Mouse (Mus musculus) liver, adult 2 months (tissue): ENCODE data around the gene Slc44a4. TPM values are rescaled to one million over a fixed set of nuclear protein-coding genes. Genes with fewer than 3 reads are reported as not detected.

Source experiments
- DNase-seq: peaks from one replicate; pipeline ENCODE4 v3.0.0-alpha.2; 2011; ENCODE audit warnings: low read depth, low spot score; ENCODE audit errors: extremely low read depth
- H3K27ac ChIP-seq: fragments of 200-500 bp; replicated peaks from 2 replicates; pipeline ENCODE4 v1.5.1; 2012; ENCODE audit warnings: low read depth, mild to moderate bottlenecking, control low read depth, inconsistent platforms, low read length; ENCODE audit not compliant: insufficient read depth
- H3K27me3 ChIP-seq: fragments of 200-500 bp; 2 replicates; pipeline ENCODE4 v1.6.1; 2012; ENCODE audit warnings: mild to moderate bottlenecking, moderate library complexity, low read length, inconsistent platforms; ENCODE audit not compliant: control insufficient read depth, insufficient read depth
- H3K36me3 ChIP-seq: fragments of 200-500 bp; 2 replicates; pipeline ENCODE4 v1.6.1; 2012; ENCODE audit warnings: low read length, inconsistent platforms; ENCODE audit not compliant: control insufficient read depth, insufficient read depth
- H3K4me1 ChIP-seq: fragments of 200-500 bp; 2 replicates; pipeline ENCODE4 v1.6.1; 2011; ENCODE audit warnings: low read length; ENCODE audit not compliant: control insufficient read depth, insufficient read depth
- H3K4me3 ChIP-seq: fragments of 200-500 bp; 2 replicates; pipeline ENCODE4 v1.5.1; 2011; ENCODE audit warnings: low read depth, mild to moderate bottlenecking, control low read depth, low read length, moderate library complexity; ENCODE audit not compliant: insufficient read depth
- H3K79me2 ChIP-seq: fragments of 200-500 bp; 2 replicates; pipeline ENCODE4 v1.6.1; 2012; ENCODE audit warnings: inconsistent platforms, mild to moderate bottlenecking, low read length, moderate library complexity; ENCODE audit not compliant: control insufficient read depth, insufficient read depth
- H3K9ac ChIP-seq: fragments of 200-500 bp; 2 replicates; pipeline ENCODE4 v1.6.1; 2012; ENCODE audit warnings: low read depth, mild to moderate bottlenecking, control low read depth, inconsistent platforms, low read length
- CTCF ChIP-seq: fragments of 200-500 bp; IDR thresholded peaks from 2 replicates; pipeline ENCODE4 v1.5.1; 2011; ENCODE audit warnings: low read depth, low read length, control low read depth
- POLR2A ChIP-seq: fragments of 200-500 bp; IDR thresholded peaks from 2 replicates; pipeline ENCODE4 v1.6.1; 2011; ENCODE audit warnings: low read length, control low read depth; ENCODE audit not compliant: insufficient read depth; ENCODE audit errors: extremely low read depth
- WGBS: fragments of 180-500 bp; shearing (Covaris S2); methylation state at CpG from one replicate; pipeline ENCODE4 v1.1.7; 2018; 5-methylcytosine and 5-hydroxymethylcytosine counted together
- polyA plus RNA-seq: library from polyadenylated mRNA; depleted of rRNA; stranded (reverse); fragments of >200 nt; gene quantifications from 2 replicates; pipeline ENCODE4 v1.2.3, GENCODE M21; 2012; rRNA removed
- total RNA-seq: library from RNA; depleted of rRNA; stranded (reverse); fragments of >200 nt; gene quantifications from 2 replicates; pipeline ENCODE4 v1.2.3, GENCODE M21; 2014; rRNA removed

Gene Slc44a4
- total and polyA plus RNA-seq, 2 experiments, result 0.18 to 0.35 TPM

DNA sequence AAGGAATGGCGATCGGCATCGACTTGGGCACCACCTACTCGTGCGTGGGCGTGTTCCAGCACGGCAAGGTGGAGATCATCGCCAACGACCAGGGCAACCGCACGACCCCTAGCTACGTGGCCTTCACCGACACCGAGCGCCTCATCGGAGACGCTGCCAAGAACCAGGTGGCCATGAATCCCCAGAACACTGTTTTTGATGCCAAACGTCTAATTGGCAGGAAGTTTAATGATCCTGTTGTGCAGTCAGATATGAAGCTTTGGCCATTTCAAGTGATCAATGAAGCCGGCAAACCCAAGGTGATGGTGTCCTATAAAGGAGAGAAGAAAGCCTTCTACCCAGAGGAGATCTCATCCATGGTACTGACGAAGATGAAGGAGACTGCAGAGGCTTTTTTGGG, 62.7 kb downstream of the Slc44a4 start:
- Histone ChIP-seq H3K79me2 (no peaks in the 10 kb centered on the region), H3K4me3 (no peak overlapping the region), H3K27ac (no peak overlapping the region), H3K36me3 (no peaks in the 10 kb centered on the region), H3K27me3 (no peaks in the 10 kb centered on the region), H3K4me1 (peaks cover 21% of the 10 kb centered on the region), H3K9ac (no peak overlapping the region)
- WGBS, result 84% methylated on average over 20 of the region's 20 CpGs
- TF ChIP-seq CTCF, result no peak
- no peak for TF ChIP-seq POLR2A
- peak; percentile 53 for DNase-seq

DNA sequence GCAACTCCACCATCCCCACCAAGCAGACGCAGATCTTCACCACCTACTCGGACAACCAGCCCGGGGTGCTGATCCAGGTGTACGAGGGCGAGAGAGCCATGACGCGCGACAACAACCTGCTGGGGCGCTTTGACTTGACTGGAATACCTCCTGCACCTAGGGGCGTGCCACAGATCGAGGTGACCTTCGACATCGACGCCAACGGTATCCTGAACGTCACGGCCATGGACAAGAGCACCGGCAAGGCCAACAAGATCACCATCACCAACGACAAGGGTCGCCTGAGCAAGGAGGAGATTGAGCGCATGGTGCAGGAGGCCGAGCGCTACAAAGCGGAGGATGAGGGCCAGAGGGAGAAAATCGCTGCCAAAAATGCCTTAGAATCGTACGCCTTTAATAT, 64.0 kb downstream of the Slc44a4 start:
- no peak for TF ChIP-seq CTCF
- TF ChIP-seq POLR2A, result no peak
- Histone ChIP-seq H3K27ac (no peak overlapping the region), H3K4me1 (peaks cover 26% of the 10 kb centered on the region), H3K9ac (no peak overlapping the region), H3K4me3 (no peak overlapping the region), H3K36me3 (no peaks in the 10 kb centered on the region), H3K27me3 (no peaks in the 10 kb centered on the region), H3K79me2 (no peaks in the 10 kb centered on the region)
- 92% methylated on average over 27 of the region's 27 CpGs for WGBS
- DNase-seq, result no peak

DNA sequence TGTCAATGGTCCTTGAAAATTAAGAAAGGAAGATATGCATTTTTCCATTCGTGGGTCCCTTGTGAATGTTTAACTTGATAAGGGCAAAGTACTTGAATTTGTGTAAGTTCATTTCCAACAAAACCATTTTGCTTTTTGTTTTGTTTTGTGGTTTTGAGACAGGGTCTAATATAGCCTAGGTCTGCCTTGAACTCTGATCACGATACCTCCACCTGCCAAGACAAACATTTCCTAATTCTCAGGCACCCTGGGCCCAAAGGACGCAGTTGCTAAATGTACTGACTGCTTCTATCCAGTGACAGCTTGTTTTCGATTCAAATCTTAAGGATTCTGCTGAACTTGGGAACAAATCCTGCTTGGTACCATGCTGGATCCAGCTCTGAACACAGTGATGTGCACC, 65.4 kb downstream of the Slc44a4 start:
- Histone ChIP-seq H3K9ac (peak overlapping the region; percentile 74), H3K79me2 (no peaks in the 10 kb centered on the region), H3K27me3 (no peaks in the 10 kb centered on the region), H3K36me3 (no peaks in the 10 kb centered on the region), H3K27ac (peak overlapping the region; percentile 98), H3K4me3 (peak overlapping the region; percentile 17; the same call in 1 of the 2 replicates), H3K4me1 (peaks cover 26% of the 10 kb centered on the region)
- TF ChIP-seq POLR2A (no peak), CTCF (no peak)
- WGBS, result 34% methylated on average over 4 of the region's 4 CpGs
- DNase-seq, result peak; percentile 98

Other genes with a start within 250 kb of the Slc44a4 start
Only the 30 nearest of the 37 such genes appear.
- 421 and 487 TPM in 2 replicates for gene C4b, start 170.6 kb upstream of the Slc44a4 start, total RNA-seq
- gene C4b, start 170.6 kb upstream of the Slc44a4 start, polyA plus RNA-seq, result 561 and 742 TPM in 2 replicates
- gene Cyp21a1, start 109.9 kb upstream of the Slc44a4 start, total RNA-seq, result 0.18 and 12.8 TPM in 2 replicates
- gene Cyp21a1, start 109.9 kb upstream of the Slc44a4 start, polyA plus RNA-seq, result 0.10 TPM in 1 of 2 replicates, not detected in the other
- gene Stk19, start 77.5 kb upstream of the Slc44a4 start, total RNA-seq, result 7.6 and 7.9 TPM in 2 replicates
- gene Stk19, start 77.5 kb upstream of the Slc44a4 start, polyA plus RNA-seq, result 16.6 and 19.8 TPM in 2 replicates
- gene Dxo, start 77.4 kb upstream of the Slc44a4 start, total RNA-seq, result 9.7 and 12.8 TPM in 2 replicates
- gene Dxo, start 77.4 kb upstream of the Slc44a4 start, polyA plus RNA-seq, result 26.3 and 36.6 TPM in 2 replicates
- gene Skiv2l, start 64.3 kb upstream of the Slc44a4 start, total RNA-seq, result 32.0 and 39.4 TPM in 2 replicates
- 51.1 and 61.7 TPM in 2 replicates for gene Skiv2l, start 64.3 kb upstream of the Slc44a4 start, polyA plus RNA-seq
- gene Nelfe, start 64.1 kb upstream of the Slc44a4 start, total RNA-seq, result 21.9 and 22.0 TPM in 2 replicates
- gene Nelfe, start 64.1 kb upstream of the Slc44a4 start, polyA plus RNA-seq, result 14.9 and 17.1 TPM in 2 replicates
- gene Cfb, start 51.9 kb upstream of the Slc44a4 start, total RNA-seq, result 1,474 and 1,577 TPM in 2 replicates
- gene Cfb, start 51.9 kb upstream of the Slc44a4 start, polyA plus RNA-seq, result 709 and 764 TPM in 2 replicates
- gene Zbtb12, start 35.0 kb upstream of the Slc44a4 start, total RNA-seq, result 1.8 and 3.2 TPM in 2 replicates
- 3.3 and 4.6 TPM in 2 replicates for gene Zbtb12, start 35.0 kb upstream of the Slc44a4 start, polyA plus RNA-seq
- gene Gm20547, start 32.4 kb upstream of the Slc44a4 start, total RNA-seq, result 1.1 TPM in 1 of 2 replicates, not detected in the other
- 0.09 TPM in 1 of 2 replicates, not detected in the other for gene Gm20547, start 32.4 kb upstream of the Slc44a4 start, polyA plus RNA-seq
- gene C2, start 16.2 kb upstream of the Slc44a4 start, total RNA-seq, result 101 and 113 TPM in 2 replicates
- 65.1 and 82.1 TPM in 2 replicates for gene C2, start 16.2 kb upstream of the Slc44a4 start, polyA plus RNA-seq
- gene Ehmt2, start 16.0 kb upstream of the Slc44a4 start, total RNA-seq, result 45.2 and 54.6 TPM in 2 replicates
- 81.8 and 103 TPM in 2 replicates for gene Ehmt2, start 16.0 kb upstream of the Slc44a4 start, polyA plus RNA-seq
- gene Neu1, start 16.8 kb downstream of the Slc44a4 start, total RNA-seq, result 27.6 and 36.8 TPM in 2 replicates
- gene Neu1, start 16.8 kb downstream of the Slc44a4 start, polyA plus RNA-seq, result 52.5 and 62.5 TPM in 2 replicates
- gene Hspa1b, start 44.8 kb downstream of the Slc44a4 start, total RNA-seq, result 3.6 and 10.1 TPM in 2 replicates
- gene Hspa1b, start 44.8 kb downstream of the Slc44a4 start, polyA plus RNA-seq, result 10.0 and 11.2 TPM in 2 replicates
- gene Gm20481, start 55.4 kb downstream of the Slc44a4 start, total RNA-seq, result not detected in 2 replicates
- not detected in 2 replicates for gene Gm20481, start 55.4 kb downstream of the Slc44a4 start, polyA plus RNA-seq
- gene Hspa1a, start 57.7 kb downstream of the Slc44a4 start, total RNA-seq, result 0.18 and 0.60 TPM in 2 replicates
- 0.45 TPM in 2 replicates for gene Hspa1a, start 57.7 kb downstream of the Slc44a4 start, polyA plus RNA-seq
- gene Hspa1l, start 58.2 kb downstream of the Slc44a4 start, total RNA-seq, result 0.18 TPM in 1 of 2 replicates, not detected in the other
- 0.05 TPM in 1 of 2 replicates, not detected in the other for gene Hspa1l, start 58.2 kb downstream of the Slc44a4 start, polyA plus RNA-seq
- 7.9 and 11.1 TPM in 2 replicates for gene Lsm2, start 67.4 kb downstream of the Slc44a4 start, total RNA-seq
- 55.1 and 63.0 TPM in 2 replicates for gene Lsm2, start 67.4 kb downstream of the Slc44a4 start, polyA plus RNA-seq
- gene Vars, start 86.5 kb downstream of the Slc44a4 start, total RNA-seq, result 11.8 and 27.5 TPM in 2 replicates
- gene Vars, start 86.5 kb downstream of the Slc44a4 start, polyA plus RNA-seq, result 39.8 and 52.7 TPM in 2 replicates
- 0.07 and 0.09 TPM in 2 replicates for gene Vwa7, start 102.1 kb downstream of the Slc44a4 start, total RNA-seq
- 0.16 and 0.27 TPM in 2 replicates for gene Vwa7, start 102.1 kb downstream of the Slc44a4 start, polyA plus RNA-seq
- 0.54 TPM in 1 of 2 replicates, not detected in the other for gene Sapcd1, start 113.5 kb downstream of the Slc44a4 start, total RNA-seq
- gene Sapcd1, start 113.5 kb downstream of the Slc44a4 start, polyA plus RNA-seq, result 0.66 TPM in 1 of 2 replicates, not detected in the other
- gene Msh5, start 132.3 kb downstream of the Slc44a4 start, total RNA-seq, result 1.0 and 2.0 TPM in 2 replicates
- 1.1 and 3.9 TPM in 2 replicates for gene Msh5, start 132.3 kb downstream of the Slc44a4 start, polyA plus RNA-seq
- 15.9 and 20.3 TPM in 2 replicates for gene Clic1, start 135.5 kb downstream of the Slc44a4 start, total RNA-seq
- 12.2 and 16.8 TPM in 2 replicates for gene Clic1, start 135.5 kb downstream of the Slc44a4 start, polyA plus RNA-seq
- gene Ddah2, start 144.6 kb downstream of the Slc44a4 start, total RNA-seq, result 3.0 and 3.6 TPM in 2 replicates
- gene Ddah2, start 144.6 kb downstream of the Slc44a4 start, polyA plus RNA-seq, result 3.8 and 3.9 TPM in 2 replicates
- gene Ly6g6c, start 150.9 kb downstream of the Slc44a4 start, total RNA-seq, result not detected in 2 replicates
- gene Ly6g6c, start 150.9 kb downstream of the Slc44a4 start, polyA plus RNA-seq, result not detected in 2 replicates
- gene Mpig6b, start 151.7 kb downstream of the Slc44a4 start, total RNA-seq, result 0.18 TPM in 1 of 2 replicates, not detected in the other
- 0.06 TPM in 1 of 2 replicates, not detected in the other for gene Mpig6b, start 151.7 kb downstream of the Slc44a4 start, polyA plus RNA-seq
- gene Ly6g6e, start 162.4 kb downstream of the Slc44a4 start, total RNA-seq, result 0.37 TPM in 1 of 2 replicates, not detected in the other
- gene Ly6g6e, start 162.4 kb downstream of the Slc44a4 start, polyA plus RNA-seq, result 0.33 and 0.35 TPM in 2 replicates
- 0.47 TPM in 1 of 2 replicates, not detected in the other for gene Ly6g6d, start 163.6 kb downstream of the Slc44a4 start, total RNA-seq
- gene Ly6g6d, start 163.6 kb downstream of the Slc44a4 start, polyA plus RNA-seq, result 0.24 and 0.67 TPM in 2 replicates
- not detected in 2 replicates for gene Ly6g6f, start 171.1 kb downstream of the Slc44a4 start, total RNA-seq
- gene Ly6g6f, start 171.1 kb downstream of the Slc44a4 start, polyA plus RNA-seq, result 0.07 TPM in 2 replicates
- 62.2 and 63.3 TPM in 2 replicates for gene Abhd16a, start 174.8 kb downstream of the Slc44a4 start, total RNA-seq
- gene Abhd16a, start 174.8 kb downstream of the Slc44a4 start, polyA plus RNA-seq, result 78.4 and 83.0 TPM in 2 replicates
- not detected in 2 replicates for gene Ly6g5c, start 193.8 kb downstream of the Slc44a4 start, total RNA-seq
- not detected in 2 replicates for gene Ly6g5c, start 193.8 kb downstream of the Slc44a4 start, polyA plus RNA-seq